Mouse (Mus musculus): ENCODE data around the gene Sorcs2.

The Sorcs2 gene

GRCm38 (mm10) chr5:36358161-36358560 lies 39.8 kb downstream of the Sorcs2 start:
- no peak for DNase-seq (ENCODE audit: low spot score)

- no peak for DNase-seq (ENCODE audit: low spot score)
These were observed 41.3 kb downstream of the Sorcs2 start for GRCm38 (mm10) chr5:36356659-36357058.

GRCm38 (mm10) chr5:36355683-36356082 lies 42.3 kb downstream of the Sorcs2 start:
- no peak for DNase-seq (ENCODE audit: low spot score)

- DNase-seq (ENCODE audit: low spot score), result no peak
These were observed 44.3 kb downstream of the Sorcs2 start for GRCm38 (mm10) chr5:36353679-36354078.

DNA sequence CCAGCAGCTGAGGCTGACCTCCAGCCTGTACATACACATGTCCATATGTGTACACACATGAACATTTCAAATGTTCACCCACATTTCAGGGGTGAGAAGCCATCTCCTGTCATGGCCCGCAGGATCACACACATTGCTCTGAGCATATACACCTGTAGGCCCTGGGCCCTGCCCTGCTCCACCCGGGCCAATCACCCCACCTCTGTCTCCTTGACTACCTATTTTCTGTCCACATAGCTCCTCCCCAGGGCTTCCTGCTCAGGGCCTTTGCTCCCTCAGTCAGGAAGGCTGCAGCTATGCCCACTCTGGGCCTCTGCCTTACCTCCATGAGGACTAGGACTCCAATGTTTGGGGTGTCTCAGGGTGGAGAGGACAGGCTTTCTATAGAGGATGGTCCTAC lies 44.7 kb downstream of the Sorcs2 start:
- no peak for DNase-seq (ENCODE audit: low spot score)

DNA sequence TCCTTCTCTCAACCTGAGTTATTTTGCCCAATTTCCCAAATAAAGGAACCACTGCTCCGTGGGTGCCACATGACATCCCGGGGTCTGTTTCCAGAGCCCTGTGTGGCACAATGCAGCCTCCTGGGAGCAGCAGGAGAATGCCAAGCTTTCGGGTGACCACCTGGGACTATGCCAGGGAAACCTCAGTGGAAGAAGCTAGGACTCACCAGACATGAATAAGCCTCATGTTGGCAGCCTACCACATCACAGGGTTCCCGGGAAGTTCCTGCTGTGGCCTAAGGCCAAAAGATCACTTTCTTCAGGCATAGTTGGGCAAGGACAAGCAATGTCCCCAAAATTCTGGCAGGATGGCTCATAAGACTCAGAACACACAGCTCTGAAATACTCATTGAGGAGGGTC lies 51.2 kb downstream of the Sorcs2 start:
- no peak for DNase-seq (ENCODE audit: low spot score)

- no peak for DNase-seq (ENCODE audit: low spot score)
These were observed 58.7 kb downstream of the Sorcs2 start for GRCm38 (mm10) chr5:36339283-36339682.

- DNase-seq (ENCODE audit: low spot score), result no peak
These were observed 61.7 kb downstream of the Sorcs2 start for GRCm38 (mm10) chr5:36336252-36336651.

DNA sequence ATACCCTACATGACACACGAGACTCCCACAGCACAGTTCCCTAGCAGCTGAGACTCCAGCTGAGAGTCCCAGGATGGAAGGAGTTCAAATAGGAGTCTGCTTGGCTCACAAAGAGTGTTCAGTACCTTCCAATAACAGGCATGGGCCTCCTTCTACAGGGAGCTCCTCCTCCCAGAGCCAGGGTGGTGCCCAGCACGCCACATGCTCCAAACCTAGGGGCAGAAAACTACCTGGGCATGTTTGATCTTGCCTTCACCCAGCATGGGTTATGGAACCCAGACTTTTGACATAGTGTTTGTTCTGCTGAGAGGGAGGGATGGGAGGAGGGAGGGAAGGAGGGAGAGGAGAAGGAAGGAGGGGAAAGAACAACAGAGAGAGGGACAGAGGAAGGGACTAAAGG lies 62.3 kb downstream of the Sorcs2 start:
- no peak for DNase-seq (ENCODE audit: low spot score)

GRCm38 (mm10) chr5:36334227-36334626 lies 63.7 kb downstream of the Sorcs2 start:
- peak; percentile 34 for DNase-seq (ENCODE audit: low spot score)

- no peak for DNase-seq (ENCODE audit: low spot score)
These were observed 67.3 kb downstream of the Sorcs2 start for GRCm38 (mm10) chr5:36330472-36331155.

GRCm38 (mm10) chr5:36326057-36327010 lies 71.6 kb downstream of the Sorcs2 start:
- DNase-seq (ENCODE audit: low spot score), result no peak

GRCm38 (mm10) chr5:36324140-36324572 lies 73.8 kb downstream of the Sorcs2 start:
- DNase-seq (ENCODE audit: low spot score), result no peak

DNA sequence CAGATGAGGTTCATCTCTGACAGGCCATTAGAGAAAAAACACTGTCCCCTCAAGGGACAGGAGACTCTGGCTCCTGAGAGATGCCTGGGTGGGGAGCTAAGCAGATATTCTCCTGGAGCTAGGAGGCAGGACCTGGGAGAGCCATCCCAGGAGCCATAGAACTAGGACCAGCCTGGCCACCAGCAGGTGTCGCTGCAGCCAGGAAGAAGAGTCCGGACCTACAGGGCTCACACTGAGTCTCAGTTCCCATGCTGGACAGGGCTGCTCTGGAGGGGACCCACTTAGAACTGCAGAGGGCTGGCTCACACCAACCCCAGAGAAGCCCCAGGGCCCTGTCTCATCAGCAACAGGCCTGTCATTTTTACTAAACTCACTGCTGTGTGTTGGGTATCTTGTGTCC lies 74.4 kb downstream of the Sorcs2 start:
- DNase-seq (ENCODE audit: low spot score), result peak; percentile 61

- DNase-seq (ENCODE audit: low spot score), result no peak
These were observed 76.4 kb downstream of the Sorcs2 start for GRCm38 (mm10) chr5:36321581-36321980.

DNA sequence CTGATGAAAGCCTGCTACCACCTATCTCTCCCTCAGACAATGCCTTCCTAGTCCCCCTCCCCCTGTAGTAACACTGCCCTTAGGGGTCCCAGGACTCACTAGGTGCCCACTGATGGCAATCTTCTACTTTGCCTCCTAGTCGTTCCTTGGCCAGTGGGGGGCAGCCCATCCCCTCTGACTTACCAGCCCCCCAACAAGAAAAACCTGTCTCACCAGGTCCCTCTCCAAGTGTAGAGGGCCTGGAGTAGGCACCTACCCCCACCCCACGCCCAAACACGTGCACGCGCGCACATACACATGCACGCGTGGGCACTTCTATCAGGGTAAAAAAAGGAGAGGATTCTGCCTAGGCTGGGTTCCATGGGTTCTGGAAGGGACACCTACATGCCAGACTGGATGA lies 77.3 kb downstream of the Sorcs2 start:
- DNase-seq (ENCODE audit: low spot score), result no peak

DNA sequence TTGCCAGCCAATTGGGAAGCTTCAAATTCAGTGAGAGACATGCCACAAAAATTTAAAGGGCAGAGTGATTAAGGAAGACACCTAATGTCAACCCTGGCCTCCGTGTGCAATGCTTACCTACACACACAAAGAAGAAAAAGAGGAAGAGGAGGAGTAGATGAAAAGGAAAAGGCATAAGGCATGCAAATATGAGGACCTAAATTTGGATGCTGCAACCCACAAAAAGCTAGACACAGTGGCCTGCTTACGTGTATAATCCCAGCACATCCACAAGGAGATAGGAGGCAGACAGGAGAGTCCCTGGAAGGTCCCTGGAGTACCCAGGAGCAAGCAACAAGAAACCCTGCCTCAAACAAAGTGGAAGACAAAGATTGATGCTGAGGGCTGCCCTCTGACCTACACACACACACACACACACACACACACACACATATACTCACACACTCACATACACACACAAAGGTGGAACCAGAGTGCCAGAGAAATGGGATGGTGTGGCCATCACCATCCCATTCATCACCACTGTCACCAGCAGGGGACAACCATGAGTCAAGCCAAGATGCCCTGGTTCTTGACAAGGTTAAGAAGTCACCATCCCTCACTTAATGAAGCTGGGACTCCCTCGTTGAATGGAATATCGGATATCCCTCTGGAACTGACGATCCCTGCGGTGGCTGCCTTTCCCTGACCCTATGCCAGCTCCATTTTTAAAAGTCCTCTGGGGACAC lies 80.1 kb downstream of the Sorcs2 start:
- peak; percentile 54 for DNase-seq (ENCODE audit: low spot score)

GRCm38 (mm10) chr5:36315106-36315505 lies 82.8 kb downstream of the Sorcs2 start:
- DNase-seq (ENCODE audit: low spot score), result no peak

GRCm38 (mm10) chr5:36313353-36314079 lies 84.4 kb downstream of the Sorcs2 start:
- peak; percentile 55 for DNase-seq (ENCODE audit: low spot score)

- DNase-seq (ENCODE audit: low spot score), result no peak
These were observed 85.0 kb downstream of the Sorcs2 start for GRCm38 (mm10) chr5:36312926-36313325.

- DNase-seq (ENCODE audit: low spot score), result peak; percentile 29
These were observed 93.5 kb downstream of the Sorcs2 start for GRCm38 (mm10) chr5:36304299-36304980.
